Mouse (Mus musculus): ENCODE measurements around the gene Lamc2. TPM values are rescaled to one million over a fixed set of nuclear protein-coding genes. Genes with fewer than 3 reads are reported as not detected.

Gene Lamc2
- polyA plus RNA-seq, 1 experiment from 2014 or later, result 1.6 TPM

GRCm38 (mm10) chr1:153210198-153210597 lies 24.0 kb upstream of the Lamc2 start:
- H3K9ac ChIP-seq (replicated peaks), result no peak overlapping the region
- no peaks in the 10 kb centered on the region for H3K36me3 ChIP-seq
- H3K9me3 ChIP-seq (replicated peaks), result no peaks in the 10 kb centered on the region
- H3K27ac ChIP-seq (replicated peaks), result no peak overlapping the region
- H3K4me3 ChIP-seq (replicated peaks), result no peak overlapping the region
- WGBS, result 92% methylated on average over 2 of the region's 2 CpGs
- H3K27me3 ChIP-seq (replicated peaks), result no peaks in the 10 kb centered on the region
- no peak overlapping the region for H3K4me2 ChIP-seq
- no peak for ATAC-seq (ENCODE audit: low FRiP score)
- H3K4me1 ChIP-seq, result no peaks in the 10 kb centered on the region

GRCm38 (mm10) chr1:153202195-153202594 lies 15.9 kb upstream of the Lamc2 start:
- 22% methylated on average over 8 of the region's 8 CpGs for WGBS

GRCm38 (mm10) chr1:153201448-153201847 lies 15.2 kb upstream of the Lamc2 start:
- H3K9ac ChIP-seq (replicated peaks), result no peak overlapping the region
- no peaks in the 10 kb centered on the region for H3K27me3 ChIP-seq (replicated peaks)
- no peak for ATAC-seq (ENCODE audit: low FRiP score)
- H3K4me1 ChIP-seq, result peaks cover 13% of the 10 kb centered on the region; the same call in 1 of the 2 replicates
- no peak overlapping the region for H3K4me3 ChIP-seq (replicated peaks)
- H3K9me3 ChIP-seq (replicated peaks), result no peaks in the 10 kb centered on the region
- 47% methylated on average over 14 of the region's 14 CpGs for WGBS
- H3K36me3 ChIP-seq, result no peaks in the 10 kb centered on the region
- no peak overlapping the region for H3K4me2 ChIP-seq
- H3K27ac ChIP-seq (replicated peaks), result 0 out of 2 replicates have a peak overlapping the region, but pooled peaks have one; percentile 0

More at GRCm38 (mm10) chr1:153202195-153202594, 15.9 kb upstream of the Lamc2 start:
- Histone ChIP-seq H3K4me1 (peaks cover 13% of the 10 kb centered on the region; the same call in 1 of the 2 replicates), H3K4me3 (replicated peaks) (no peak overlapping the region), H3K27me3 (replicated peaks) (no peaks in the 10 kb centered on the region), H3K9me3 (replicated peaks) (no peaks in the 10 kb centered on the region), H3K27ac (replicated peaks) (0 out of 2 replicates have a peak overlapping the region, but pooled peaks have one; percentile 0), H3K9ac (replicated peaks) (no peak overlapping the region), H3K36me3 (no peaks in the 10 kb centered on the region), H3K4me2 (no peak overlapping the region)
- ATAC-seq (ENCODE audit: low FRiP score), result no peak

GRCm38 (mm10) chr1:153197316-153197850 lies 11.1 kb upstream of the Lamc2 start:
- Histone ChIP-seq H3K4me1 (peaks cover 14% of the 10 kb centered on the region), H3K9ac (replicated peaks) (no peak overlapping the region)
- WGBS, result 88% methylated on average over 3 of the region's 3 CpGs

GRCm38 (mm10) chr1:153192945-153193344 lies 6.7 kb upstream of the Lamc2 start:
- Histone ChIP-seq H3K4me1 (peaks cover 15% of the 10 kb centered on the region), H3K9me3 (replicated peaks) (no peaks in the 10 kb centered on the region), H3K27ac (replicated peaks) (no peak overlapping the region), H3K4me2 (no peak overlapping the region), H3K4me3 (replicated peaks) (no peak overlapping the region), H3K27me3 (replicated peaks) (peaks cover 6% of the 10 kb centered on the region), H3K9ac (replicated peaks) (no peak overlapping the region), H3K36me3 (no peaks in the 10 kb centered on the region)
- no peak for ATAC-seq (ENCODE audit: low FRiP score)
- 82% methylated on average over 6 of the region's 6 CpGs for WGBS

More at GRCm38 (mm10) chr1:153197316-153197850, 11.1 kb upstream of the Lamc2 start:
- H3K36me3 ChIP-seq, result no peaks in the 10 kb centered on the region
- H3K4me2 ChIP-seq, result no peak overlapping the region
- H3K4me3 ChIP-seq (replicated peaks), result no peak overlapping the region
- H3K27ac ChIP-seq (replicated peaks), result no peak overlapping the region
- no peaks in the 10 kb centered on the region for H3K27me3 ChIP-seq (replicated peaks)
- no peaks in the 10 kb centered on the region for H3K9me3 ChIP-seq (replicated peaks)
- no peak for ATAC-seq (ENCODE audit: low FRiP score)

- H3K9me3 ChIP-seq (replicated peaks), result no peaks in the 10 kb centered on the region
- no peak overlapping the region for H3K4me3 ChIP-seq (replicated peaks)
- peaks cover 6% of the 10 kb centered on the region for H3K27me3 ChIP-seq (replicated peaks)
- H3K9ac ChIP-seq (replicated peaks), result no peak overlapping the region
- no peak for ATAC-seq (ENCODE audit: low FRiP score)
- no peaks in the 10 kb centered on the region for H3K36me3 ChIP-seq
- 69% methylated on average over 4 of the region's 4 CpGs for WGBS
- peak overlapping the region; percentile 23; the same call in 1 of the 2 replicates for H3K27ac ChIP-seq (replicated peaks)
- H3K4me2 ChIP-seq, result no peak overlapping the region
- peaks cover 15% of the 10 kb centered on the region for H3K4me1 ChIP-seq
These were observed 6.1 kb upstream of the Lamc2 start for GRCm38 (mm10) chr1:153192379-153192778.

- Histone ChIP-seq H3K36me3 (no peaks in the 10 kb centered on the region), H3K4me2 (peak overlapping the region; percentile 11; the same call in 1 of the 2 replicates), H3K27ac (replicated peaks) (peak overlapping the region; percentile 23; the same call in 1 of the 2 replicates), H3K4me3 (replicated peaks) (no peak overlapping the region), H3K9me3 (replicated peaks) (no peaks in the 10 kb centered on the region), H3K27me3 (replicated peaks) (peaks cover 10% of the 10 kb centered on the region), H3K9ac (replicated peaks) (no peak overlapping the region), H3K4me1 (peaks cover 15% of the 10 kb centered on the region)
- WGBS, result 12% methylated on average over 5 of the region's 5 CpGs
- ATAC-seq (ENCODE audit: low FRiP score), result peak; percentile 61; the same call in 1 of the 2 replicates
These were observed 5.7 kb upstream of the Lamc2 start for GRCm38 (mm10) chr1:153191943-153192329.

- H3K27me3 ChIP-seq (replicated peaks), result peaks cover 16% of the 10 kb centered on the region
- no peak overlapping the region for H3K9ac ChIP-seq (replicated peaks)
- H3K36me3 ChIP-seq, result no peaks in the 10 kb centered on the region
- no peak for ATAC-seq (ENCODE audit: low FRiP score)
- WGBS, result 32% methylated on average over 15 of the region's 15 CpGs
- H3K9me3 ChIP-seq (replicated peaks), result no peaks in the 10 kb centered on the region
- peak overlapping the region; percentile 11; the same call in 1 of the 2 replicates for H3K4me2 ChIP-seq
- no peak overlapping the region for H3K4me3 ChIP-seq (replicated peaks)
- no peak overlapping the region for H3K27ac ChIP-seq (replicated peaks)
- peaks cover 15% of the 10 kb centered on the region for H3K4me1 ChIP-seq
These were observed 5.1 kb upstream of the Lamc2 start for GRCm38 (mm10) chr1:153191237-153191942.

GRCm38 (mm10) chr1:153188081-153188480 lies 1.8 kb upstream of the Lamc2 start:
- Histone ChIP-seq H3K4me2 (no peak overlapping the region), H3K4me3 (replicated peaks) (no peak overlapping the region), H3K9ac (replicated peaks) (no peak overlapping the region), H3K4me1 (peaks cover 27% of the 10 kb centered on the region), H3K9me3 (replicated peaks) (no peaks in the 10 kb centered on the region), H3K27ac (replicated peaks) (no peak overlapping the region), H3K27me3 (replicated peaks) (peaks cover 44% of the 10 kb centered on the region), H3K36me3 (no peaks in the 10 kb centered on the region)
- no peak for ATAC-seq (ENCODE audit: low FRiP score)
- 79% methylated on average over 3 of the region's 3 CpGs for whole genome bisulfite sequencing

- WGBS, result 46% methylated on average over 9 of the region's 9 CpGs
- peak; percentile 53; the same call in 1 of the 2 replicates for ATAC-seq (ENCODE audit: low FRiP score)
These were observed 5.5 kb downstream of the Lamc2 start for GRCm38 (mm10) chr1:153180586-153181289.

GRCm38 (mm10) chr1:153180160-153180559 lies 6.1 kb downstream of the Lamc2 start:
- WGBS, result 77% methylated on average over 4 of the region's 4 CpGs
- ATAC-seq (ENCODE audit: low FRiP score), result no peak
- Histone ChIP-seq H3K27ac (replicated peaks) (peak overlapping the region; percentile 33; the same call in 1 of the 2 replicates), H3K36me3 (no peaks in the 10 kb centered on the region), H3K4me2 (no peak overlapping the region), H3K9me3 (replicated peaks) (no peaks in the 10 kb centered on the region), H3K27me3 (replicated peaks) (peaks cover 17% of the 10 kb centered on the region), H3K4me1 (peaks cover 7% of the 10 kb centered on the region; the same call in 1 of the 2 replicates), H3K4me3 (replicated peaks) (no peak overlapping the region), H3K9ac (replicated peaks) (no peak overlapping the region)

More at GRCm38 (mm10) chr1:153180586-153181289, 5.5 kb downstream of the Lamc2 start:
- Histone ChIP-seq H3K27me3 (replicated peaks) (peaks cover 23% of the 10 kb centered on the region), H3K4me2 (no peak overlapping the region), H3K36me3 (no peaks in the 10 kb centered on the region), H3K9ac (replicated peaks) (no peak overlapping the region), H3K4me3 (replicated peaks) (no peak overlapping the region), H3K9me3 (replicated peaks) (no peaks in the 10 kb centered on the region), H3K27ac (replicated peaks) (peak overlapping the region; percentile 33; the same call in 1 of the 2 replicates), H3K4me1 (peaks cover 13% of the 10 kb centered on the region)
